Mouse (Mus musculus) hindbrain, embryonic 13.5 days (tissue): ENCODE measurements around the gene Zfp28. TPM values are rescaled to one million over a fixed set of nuclear protein-coding genes. Genes with fewer than 3 reads are reported as not detected.
A peak's percentile ranks its signal among the peaks of the same experiment; 100 is the strongest.

Experiments used
- ATAC-seq: fragments of 200-750 bp; cut with Nextera tagmentation; 2 replicates; pipeline ENCODE4 v1.8.0; 2017; ENCODE audit warnings: moderate TSS enrichment; ENCODE audit not compliant: low FRiP score
- H3K27ac ChIP-seq: fragments of 300-500 bp; sonication (generic); 2 replicates; pipeline ENCODE4 v1.5.1; 2015; ENCODE audit warnings: inconsistent platforms, mild to moderate bottlenecking, moderate library complexity
- H3K27me3 ChIP-seq: fragments of 300-500 bp; sonication (generic); 2 replicates; pipeline ENCODE4 v1.6.1; 2015; ENCODE audit warnings: mild to moderate bottlenecking, inconsistent platforms
- H3K36me3 ChIP-seq: fragments of 300-500 bp; sonication (generic); 2 replicates; pipeline ENCODE4 v1.6.1; 2015; ENCODE audit warnings: mild to moderate bottlenecking, inconsistent platforms
- H3K4me1 ChIP-seq: fragments of 300-500 bp; sonication (generic); replicated peaks from 2 replicates; pipeline ENCODE4 v1.6.1; 2015; ENCODE audit warnings: inconsistent platforms
- H3K4me2 ChIP-seq: fragments of 300-500 bp; sonication (generic); 2 replicates; pipeline ENCODE4 v1.6.1; 2015; ENCODE audit warnings: inconsistent platforms, mild to moderate bottlenecking, moderate library complexity
- H3K4me3 ChIP-seq: fragments of 300-500 bp; sonication (generic); 2 replicates; pipeline ENCODE4 v1.5.1; 2015; ENCODE audit warnings: mild to moderate bottlenecking, inconsistent platforms
- H3K9ac ChIP-seq: fragments of 300-500 bp; sonication (generic); 2 replicates; pipeline ENCODE4 v1.6.1; 2015; ENCODE audit warnings: mild to moderate bottlenecking, inconsistent platforms
- H3K9me3 ChIP-seq: fragments of 300-500 bp; sonication (generic); 2 replicates; pipeline ENCODE4 v1.6.1; 2016; ENCODE audit warnings: inconsistent platforms
- WGBS: fragments of 180-500 bp; shearing (Covaris S2); methylation state at CpG from one replicate; pipeline ENCODE4 v1.1.7; 2015; 5-methylcytosine and 5-hydroxymethylcytosine counted together
- polyA plus RNA-seq: library from polyadenylated mRNA; unstranded; fragments of >200 nt; fragmentation: Nextera tagmentation; extraction: Ambion mirVana; gene quantifications from 2 replicates; pipeline ENCODE4 v1.2.1, GENCODE M21; 2015

Gene Zfp28
- polyA plus RNA-seq, 1 experiment from 2014 or later = 17.0 TPM

DNA sequence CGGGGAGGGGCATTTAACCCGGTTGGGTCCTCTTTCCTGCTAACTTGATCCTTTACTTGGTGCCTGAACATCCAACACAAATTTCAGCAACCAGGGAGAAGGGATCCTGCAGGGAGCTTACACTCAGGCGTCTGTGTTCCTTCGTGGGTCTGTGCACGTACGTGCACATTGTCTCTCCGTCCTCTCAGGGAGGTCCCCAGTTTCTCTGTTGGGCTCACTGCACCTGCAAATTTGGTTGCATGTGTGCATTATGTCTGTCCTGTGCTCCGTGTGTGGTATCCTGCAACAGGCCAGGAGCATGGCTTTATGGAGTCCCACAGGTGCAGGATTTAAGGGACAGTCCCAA, 32.3 kb downstream of the Zfp28 start:
- ATAC-seq = peak; percentile 53
- H3K27ac ChIP-seq = no peak overlapping the region
- H3K4me3 ChIP-seq = peak overlapping the region; percentile 41
- peak overlapping the region; percentile 53 for H3K4me2 ChIP-seq
- 14% methylated on average over 8 of the region's 8 CpGs for WGBS
- no peaks in the 10 kb centered on the region; the same call in 1 of the 2 replicates for H3K4me1 ChIP-seq
- no peaks in the 10 kb centered on the region for H3K27me3 ChIP-seq
- H3K9ac ChIP-seq = peak overlapping the region; percentile 70
- H3K9me3 ChIP-seq = no peaks in the 10 kb centered on the region
- no peaks in the 10 kb centered on the region for H3K36me3 ChIP-seq

DNA sequence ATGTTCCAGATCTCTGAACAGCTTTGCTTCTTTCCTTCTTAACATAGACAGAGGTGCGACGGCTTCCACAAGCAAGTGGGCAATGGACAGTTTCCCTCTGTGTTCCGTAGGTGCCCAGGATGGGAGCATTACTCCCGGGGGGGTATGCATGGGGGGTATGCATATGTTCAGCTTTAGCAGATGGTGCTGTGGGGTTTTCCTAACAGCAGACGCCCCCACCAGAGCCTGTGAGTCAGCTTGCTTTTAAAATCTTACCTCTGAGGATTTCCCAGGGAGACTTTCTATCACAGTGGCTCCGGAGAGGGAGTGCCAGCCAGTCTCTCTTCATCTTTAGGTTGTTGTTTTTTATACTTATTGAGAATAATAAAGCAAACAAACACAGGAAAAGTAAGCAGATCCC, 36.8 kb downstream of the Zfp28 start:
- Histone ChIP-seq H3K4me1 (no peaks in the 10 kb centered on the region; the same call in 1 of the 2 replicates), H3K27me3 (no peaks in the 10 kb centered on the region), H3K27ac (no peak overlapping the region), H3K4me3 (no peak overlapping the region), H3K9ac (no peak overlapping the region), H3K36me3 (no peaks in the 10 kb centered on the region), H3K4me2 (no peak overlapping the region), H3K9me3 (0 out of 2 replicates have a peak, but pooled peaks cover 3% of the 10 kb centered on the region)
- WGBS = 81% methylated on average over 6 of the region's 6 CpGs
- ATAC-seq = no peak

DNA sequence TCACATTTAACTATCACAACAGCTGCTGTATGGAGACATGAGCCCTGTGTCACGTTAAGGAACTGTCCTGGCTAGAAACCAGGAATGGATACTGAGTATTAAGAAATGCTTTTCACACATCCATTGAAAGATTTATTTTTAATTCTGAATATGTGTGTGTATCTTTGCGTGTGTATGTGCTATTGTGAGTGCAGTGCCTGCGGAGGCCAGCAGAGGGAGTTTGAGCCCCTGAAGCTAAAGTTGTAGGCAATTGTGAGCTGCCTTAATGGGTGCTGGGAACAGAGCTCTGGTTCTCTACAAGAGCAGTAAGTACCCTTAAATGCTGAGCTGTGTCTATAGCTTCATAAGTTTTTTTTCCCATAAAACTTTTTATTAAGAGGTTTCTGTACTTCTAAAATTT, 46.3 kb downstream of the Zfp28 start:
- H3K4me2 ChIP-seq = no peak overlapping the region
- WGBS = 94% methylated on average over 3 of the region's 3 CpGs

DNA sequence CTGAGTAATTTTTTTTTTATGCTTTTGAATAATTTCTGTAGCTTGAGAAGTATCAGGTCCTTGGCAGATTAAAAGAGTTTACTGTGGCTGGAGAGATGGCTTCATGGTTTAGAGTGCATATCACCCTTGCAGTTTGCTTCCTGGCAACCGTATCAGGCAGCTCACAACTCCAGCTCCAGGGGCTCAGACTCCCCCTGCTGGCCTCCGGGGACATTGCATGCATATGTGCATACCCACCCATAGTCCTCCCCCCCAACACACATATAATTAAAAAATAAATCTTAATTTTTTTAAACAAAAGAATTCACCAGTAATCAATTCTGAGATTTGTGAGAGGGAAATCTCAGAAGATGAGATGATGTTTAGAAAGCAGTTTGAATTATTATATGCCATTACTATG, 47.2 kb downstream of the Zfp28 start:
- H3K9ac ChIP-seq = no peak overlapping the region
- H3K4me2 ChIP-seq = no peak overlapping the region
- no peak overlapping the region for H3K27ac ChIP-seq
- no peaks in the 10 kb centered on the region for H3K9me3 ChIP-seq
- no peak overlapping the region for H3K4me3 ChIP-seq
- H3K4me1 ChIP-seq = peaks cover 9% of the 10 kb centered on the region
- ATAC-seq = no peak
- WGBS = 42% methylated on average over 2 of the region's 2 CpGs
- H3K36me3 ChIP-seq = peaks cover 10% of the 10 kb centered on the region
- no peaks in the 10 kb centered on the region for H3K27me3 ChIP-seq

More for the DNA sequence above, 46.3 kb downstream of the Zfp28 start:
- H3K9me3 ChIP-seq = no peaks in the 10 kb centered on the region
- no peak overlapping the region for H3K4me3 ChIP-seq
- no peak overlapping the region for H3K9ac ChIP-seq
- peaks cover 10% of the 10 kb centered on the region for H3K36me3 ChIP-seq
- 0 out of 2 replicates have a peak, but pooled peaks cover 4% of the 10 kb centered on the region for H3K4me1 ChIP-seq
- no peak for ATAC-seq
- H3K27me3 ChIP-seq = no peaks in the 10 kb centered on the region
- H3K27ac ChIP-seq = no peak overlapping the region

DNA sequence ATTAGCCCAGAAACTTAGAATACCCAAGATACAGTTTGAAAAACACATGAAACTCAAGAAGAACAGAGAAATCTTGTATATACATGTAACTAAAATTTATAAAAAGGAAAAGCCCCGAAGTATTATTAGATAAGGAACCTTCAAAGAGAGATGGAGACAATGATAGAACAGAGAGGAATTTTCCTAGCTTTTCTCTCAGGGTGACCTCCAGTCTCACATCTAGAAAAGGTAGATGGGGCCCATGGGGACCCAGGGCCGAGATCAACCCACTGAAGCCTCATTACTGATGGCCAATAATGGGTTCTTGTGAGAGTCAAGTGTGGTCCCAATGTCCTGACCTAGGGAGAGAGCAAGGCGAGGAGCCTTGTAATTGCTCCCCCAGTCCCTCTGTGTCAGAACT, 55.3 kb downstream of the Zfp28 start, which contains the start of gene Olfr1344:
Gene Olfr1344 (plus strand): TSS at position 301 of the 400 bp plus-strand sequence.
- no peaks in the 10 kb centered on the region for H3K9me3 ChIP-seq
- ATAC-seq = no peak

DNA sequence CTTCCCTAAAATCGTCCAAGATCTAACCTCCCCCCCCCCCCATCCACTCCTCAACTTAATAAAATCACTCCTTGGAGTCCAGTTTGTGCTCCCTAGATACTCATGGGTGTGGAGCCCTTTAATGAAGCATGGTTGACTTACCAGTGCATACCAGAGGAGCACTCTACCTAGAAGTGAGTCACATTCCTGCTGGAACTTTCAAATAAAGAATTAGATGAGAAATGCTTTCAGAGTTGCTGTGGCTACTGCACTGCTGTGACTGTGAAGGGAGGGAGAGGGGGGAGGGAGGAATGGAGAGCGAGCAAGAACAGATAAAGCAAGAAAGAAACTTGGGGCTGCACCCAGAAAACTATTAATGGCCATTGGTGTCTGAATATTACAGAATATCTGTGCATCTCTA, 58.1 kb downstream of the Zfp28 start:
- no peak overlapping the region for H3K4me2 ChIP-seq
- H3K27me3 ChIP-seq = no peaks in the 10 kb centered on the region

More for the DNA sequence above, 55.3 kb downstream of the Zfp28 start, which contains the start of gene Olfr1344:
- Histone ChIP-seq H3K4me1 (peaks cover 15% of the 10 kb centered on the region), H3K4me3 (no peak within 1 kb of the TSS), H3K4me2 (no peak within 1 kb of the TSS), H3K27ac (no peak within 1 kb of the TSS), H3K36me3 (no peaks in the 10 kb centered on the region), H3K27me3 (no peaks in the 10 kb centered on the region), H3K9ac (no peak within 1 kb of the TSS)
- 85% methylated on average over 3 of the region's 3 CpGs for WGBS

More for the DNA sequence above, 58.1 kb downstream of the Zfp28 start:
- H3K9ac ChIP-seq = no peak overlapping the region
- no peak for ATAC-seq
- no peaks in the 10 kb centered on the region for H3K9me3 ChIP-seq
- no peaks in the 10 kb centered on the region for H3K4me1 ChIP-seq
- WGBS = 64% methylated on average over 2 of the region's 2 CpGs
- no peak overlapping the region for H3K27ac ChIP-seq
- H3K36me3 ChIP-seq = no peaks in the 10 kb centered on the region
- H3K4me3 ChIP-seq = no peak overlapping the region

Other genes with a start within 250 kb of the Zfp28 start
- gene Zfp787, start 227.3 kb upstream of the Zfp28 start, polyA plus RNA-seq = 22.1 and 23.8 TPM in 2 replicates
- gene Zfp444, start 211.1 kb upstream of the Zfp28 start, polyA plus RNA-seq = 89.1 and 94.9 TPM in 2 replicates
- gene Galp, start 186.2 kb upstream of the Zfp28 start, polyA plus RNA-seq = not detected in 2 replicates
- gene Zscan5b, start 161.0 kb upstream of the Zfp28 start, polyA plus RNA-seq = not detected in 2 replicates
- gene Epp13, start 130.6 kb upstream of the Zfp28 start, polyA plus RNA-seq = 0.26 TPM in 1 of 2 replicates, not detected in the other
- 20.2 and 22.7 TPM in 2 replicates for gene Zfp667, start 96.7 kb upstream of the Zfp28 start, polyA plus RNA-seq
- gene Zfp583, start 52.0 kb upstream of the Zfp28 start, polyA plus RNA-seq = 13.0 and 15.7 TPM in 2 replicates
- gene Gm3854, start 39.5 kb upstream of the Zfp28 start, polyA plus RNA-seq = 6.7 and 9.0 TPM in 2 replicates
- 3.6 and 4.2 TPM in 2 replicates for gene Zfp78, start 20.0 kb upstream of the Zfp28 start, polyA plus RNA-seq
- 3.7 and 4.2 TPM in 2 replicates for gene Smim17, start 15.4 kb downstream of the Zfp28 start, polyA plus RNA-seq
- gene Gm20715, start 27.0 kb downstream of the Zfp28 start, polyA plus RNA-seq = 0.09 TPM in 2 replicates
- gene Olfr1344, start 55.4 kb downstream of the Zfp28 start, polyA plus RNA-seq = not detected in 2 replicates
- gene Olfr1336, start 72.9 kb downstream of the Zfp28 start, polyA plus RNA-seq = 0.03 TPM in 1 of 2 replicates, not detected in the other
- not detected in 2 replicates for gene Olfr1346, start 83.8 kb downstream of the Zfp28 start, polyA plus RNA-seq
- gene Olfr5, start 103.6 kb downstream of the Zfp28 start, polyA plus RNA-seq = not detected in 2 replicates
- not detected in 2 replicates for gene Olfr1347, start 116.5 kb downstream of the Zfp28 start, polyA plus RNA-seq
- not detected in 2 replicates for gene Olfr1348, start 125.5 kb downstream of the Zfp28 start, polyA plus RNA-seq
- gene Olfr1349, start 139.7 kb downstream of the Zfp28 start, polyA plus RNA-seq = not detected in 2 replicates
- gene Olfr1350, start 181.5 kb downstream of the Zfp28 start, polyA plus RNA-seq = not detected in 2 replicates